Mouse (Mus musculus): ENCODE results near the gene Tmem119.

- TF ChIP-seq POLR2A (IDR thresholded peaks at IDR 0.05; ENCODE audit: borderline replicate concordance, control insufficient read depth, low read depth, low read length) (no peak), CTCF (IDR thresholded peaks at IDR 0.05; ENCODE audit: control insufficient read depth, insufficient read depth, low read length) (no peak)
Observed at GRCm38 (mm10) chr5:113772905-113773519, 27.3 kb downstream of the Tmem119 start.
